Mouse (Mus musculus): ENCODE data around the gene Irf2. TPM values are rescaled to one million over a fixed set of nuclear protein-coding genes. Genes with fewer than 3 reads are reported as not detected.

The Irf2 gene
- total and polyA plus RNA-seq, 3 experiments, result 4.9 to 19.4 TPM; not detected in 1

DNA sequence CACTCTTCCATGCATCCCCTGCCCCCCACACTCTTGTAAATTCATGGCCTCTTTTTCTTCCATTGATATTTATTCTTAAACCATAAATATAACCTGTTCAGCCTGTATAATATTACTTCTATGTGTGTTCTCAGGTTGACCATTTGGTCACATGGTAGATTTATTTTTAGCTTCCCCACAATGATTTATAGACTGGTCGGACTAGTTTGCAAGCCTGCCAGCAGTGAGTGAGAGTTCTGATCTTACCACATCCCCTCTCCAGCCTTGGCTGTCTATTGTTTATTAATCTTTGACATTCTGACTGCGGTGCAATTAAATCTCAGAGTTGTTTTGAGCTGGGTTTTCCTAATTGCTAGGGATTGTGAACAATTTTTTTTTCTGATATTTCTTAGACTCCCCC lies 60.2 kb downstream of the Irf2 start:
- H3K36me3 ChIP-seq (ENCODE audit: control insufficient read depth in 1 of 2, insufficient read depth in 2 of 2, low read length in 2 of 2), result peaks cover 2 to 28% of the 10 kb centered on the region in 2 experiments; a peak in 3 of 4 replicates
- no peaks in the 10 kb centered on the region for H3K27me3 ChIP-seq (ENCODE audit: control insufficient read depth in 1 of 2, insufficient read depth in 2 of 2, low read length in 2 of 2)
- H3K9me3 ChIP-seq (replicated peaks; ENCODE audit: insufficient read depth, low read length), result no peaks in the 10 kb centered on the region
- TF ChIP-seq POLR2AphosphoS5 (IDR thresholded peaks at IDR 0.05; ENCODE audit: borderline replicate concordance, low read depth, low read length) (no peak), ZKSCAN1 (IDR thresholded peaks at IDR 0.05; ENCODE audit: low read depth, low read length) (no peak), CHD2 (IDR thresholded peaks at IDR 0.05; ENCODE audit: low read length) (no peak), NELFE (IDR thresholded peaks at IDR 0.05; ENCODE audit: low read depth, low read length) (no peak), GABPA (IDR thresholded peaks at IDR 0.05; ENCODE audit: low read depth, low read length) (no peak), E2F4 (IDR thresholded peaks at IDR 0.05; ENCODE audit: borderline replicate concordance, low read depth, low read length) (no peak), SIN3A (IDR thresholded peaks at IDR 0.05; ENCODE audit: low read length) (no peak), CHD1 (IDR thresholded peaks at IDR 0.05; ENCODE audit: low read depth, low read length) (no peak), TAL1 (IDR thresholded peaks at IDR 0.05; ENCODE audit: low read length) (no peak), ZNF384 (IDR thresholded peaks at IDR 0.05; ENCODE audit: low read depth, low read length) (no peak), ZMIZ1 (IDR thresholded peaks at IDR 0.05; ENCODE audit: low read depth, low read length) (no peak), HCFC1 (IDR thresholded peaks at IDR 0.05; ENCODE audit: low read depth, low read length) (no peak), UBTF (IDR thresholded peaks at IDR 0.05; ENCODE audit: borderline replicate concordance, insufficient read depth, low read depth, low read length) (no peak)
- H3K27ac ChIP-seq (ENCODE audit: control insufficient read depth, low read depth, low read length), result no peak overlapping the region
- no peak for DNase-seq (ENCODE audit: low read depth, low spot score)
- no peak overlapping the region for H3K9ac ChIP-seq (ENCODE audit: control insufficient read depth, low read depth, low read length, poor library complexity, severe bottlenecking)
- H3K4me3 ChIP-seq (ENCODE audit: control insufficient read depth in 1 of 2, insufficient read depth in 1 of 2, low read depth in 2 of 2, low read length in 2 of 2), result no peak overlapping the region
- H3K4me1 ChIP-seq (ENCODE audit: control insufficient read depth in 1 of 2, insufficient read depth in 2 of 2, low read length in 2 of 2), result peaks cover 11 to 16% of the 10 kb centered on the region in 2 experiments
- no peaks in the 10 kb centered on the region for H3K79me2 ChIP-seq (ENCODE audit: control insufficient read depth, insufficient read depth, low read length, poor library complexity)

DNA sequence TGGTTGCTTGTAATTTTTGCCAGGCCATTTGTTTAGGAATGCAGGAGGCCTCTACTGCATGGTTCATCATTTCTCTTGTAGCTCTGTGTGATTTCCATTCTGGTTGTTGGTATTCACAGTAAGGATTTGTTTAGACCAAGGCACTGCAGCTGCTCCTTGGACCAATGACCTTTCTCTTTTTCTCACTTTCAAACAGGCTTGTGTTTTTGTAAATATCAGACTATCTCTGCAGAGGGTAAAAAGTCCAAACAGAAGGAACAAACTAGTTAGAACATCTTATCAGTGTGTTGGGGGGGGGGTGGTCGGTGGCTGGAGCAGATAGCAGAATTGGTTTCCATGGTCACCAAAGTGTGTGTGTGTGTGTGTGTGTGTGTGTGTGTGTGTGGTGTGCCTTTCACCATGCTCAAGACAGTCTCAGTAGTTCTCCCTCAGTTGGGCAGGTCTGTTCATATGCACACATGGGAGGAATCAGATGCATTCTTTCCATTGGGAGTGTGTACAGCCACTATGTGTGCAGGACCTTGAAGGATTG lies 61.7 kb downstream of the Irf2 start:
- H3K9ac ChIP-seq (ENCODE audit: control insufficient read depth, low read depth, low read length, poor library complexity, severe bottlenecking), result no peak overlapping the region
- H3K36me3 ChIP-seq (ENCODE audit: control insufficient read depth in 1 of 2, insufficient read depth in 2 of 2, low read length in 2 of 2), result peaks cover 2 to 28% of the 10 kb centered on the region in 2 experiments
- H3K27ac ChIP-seq (ENCODE audit: control insufficient read depth, low read depth, low read length), result no peak overlapping the region
- no peaks in the 10 kb centered on the region for H3K79me2 ChIP-seq (ENCODE audit: control insufficient read depth, insufficient read depth, low read length, poor library complexity)
- DNase-seq (ENCODE audit: low read depth, low spot score), result peak; percentile 52
- H3K9me3 ChIP-seq (replicated peaks; ENCODE audit: insufficient read depth, low read length), result no peaks in the 10 kb centered on the region
- peaks cover 11 to 16% of the 10 kb centered on the region in 2 experiments for H3K4me1 ChIP-seq (ENCODE audit: control insufficient read depth in 1 of 2, insufficient read depth in 2 of 2, low read length in 2 of 2)
- H3K4me3 ChIP-seq (ENCODE audit: control insufficient read depth in 1 of 2, insufficient read depth in 1 of 2, low read depth in 2 of 2, low read length in 2 of 2), result no peak overlapping the region
- no peaks in the 10 kb centered on the region for H3K27me3 ChIP-seq (ENCODE audit: control insufficient read depth in 1 of 2, insufficient read depth in 2 of 2, low read length in 2 of 2)
- TF ChIP-seq TAL1 (IDR thresholded peaks at IDR 0.05; ENCODE audit: low read length), result peak; percentile 24; the same call in 1 of the 2 replicates
- no peak for TF ChIP-seq UBTF (IDR thresholded peaks at IDR 0.05; ENCODE audit: borderline replicate concordance, insufficient read depth, low read depth, low read length)
- TF ChIP-seq TBP (IDR thresholded peaks at IDR 0.05; ENCODE audit: low read depth, low read length), result no peak
- no peak for TF ChIP-seq SMC3 (IDR thresholded peaks at IDR 0.05; ENCODE audit: low read depth, low read length)
- peak; percentile 42 to 57; a peak in 3 of 4 replicates for TF ChIP-seq EP300 (IDR thresholded peaks at IDR 0.05; ENCODE audit: low read depth in 1 of 2, low read length in 2 of 2)
- TF ChIP-seq GATA1 (IDR thresholded peaks at IDR 0.05; ENCODE audit: low read depth, low read length), result peak; percentile 55
- TF ChIP-seq USF2 (IDR thresholded peaks at IDR 0.05; ENCODE audit: borderline replicate concordance in 1 of 2, insufficient read depth in 1 of 2, low read depth in 1 of 2, low read length in 2 of 2), result no peak
- no peak for TF ChIP-seq BHLHE40 (IDR thresholded peaks at IDR 0.05; ENCODE audit: borderline replicate concordance, low read depth, low read length)
- TF ChIP-seq MAFK (IDR thresholded peaks at IDR 0.05; ENCODE audit: borderline replicate concordance, low read depth, low read length), result no peak
- no peak for TF ChIP-seq ELF1 (IDR thresholded peaks at IDR 0.05; ENCODE audit: low read depth, low read length)
- TF ChIP-seq ETS1 (IDR thresholded peaks at IDR 0.05; ENCODE audit: low read depth, low read length), result peak; percentile 63; the same call in 1 of the 2 replicates
- TF ChIP-seq ZMIZ1 (IDR thresholded peaks at IDR 0.05; ENCODE audit: low read depth, low read length), result no peak
- TF ChIP-seq ZNF384 (IDR thresholded peaks at IDR 0.05; ENCODE audit: low read depth, low read length), result no peak
- no peak for TF ChIP-seq CHD2 (IDR thresholded peaks at IDR 0.05; ENCODE audit: low read length)
- TF ChIP-seq USF1 (IDR thresholded peaks at IDR 0.05; ENCODE audit: low read depth, low read length), result no peak
- peak; percentile 38; the same call in 1 of the 2 replicates for TF ChIP-seq SIN3A (IDR thresholded peaks at IDR 0.05; ENCODE audit: low read length)
- peak; percentile 35; the same call in 1 of the 2 replicates for TF ChIP-seq MXI1 (IDR thresholded peaks at IDR 0.05; ENCODE audit: low read depth, low read length)
- no peak for TF ChIP-seq MAX (IDR thresholded peaks at IDR 0.05; ENCODE audit: low read length)
- TF ChIP-seq CHD1 (IDR thresholded peaks at IDR 0.05; ENCODE audit: low read depth, low read length), result no peak
- TF ChIP-seq NRF1 (IDR thresholded peaks at IDR 0.05; ENCODE audit: insufficient read depth, low read depth, low read length, poor library complexity, severe bottlenecking), result no peak
- TF ChIP-seq ZC3H11A (IDR thresholded peaks at IDR 0.05; ENCODE audit: low read depth, low read length), result no peak
- no peak for TF ChIP-seq POLR2A (IDR thresholded peaks at IDR 0.05; ENCODE audit: control insufficient read depth in 1 of 2, insufficient read depth in 1 of 2, low read depth in 1 of 2, low read length in 2 of 2, poor library complexity in 1 of 2)
- no peak for TF ChIP-seq MEF2A (IDR thresholded peaks at IDR 0.05; ENCODE audit: extremely low read depth, insufficient replicate concordance, low read depth, low read length, poor library complexity, severe bottlenecking)
- no peak for TF ChIP-seq GABPA (IDR thresholded peaks at IDR 0.05; ENCODE audit: low read depth, low read length)
